Mouse (Mus musculus) kidney, adult 2 months (tissue): ENCODE measurements around the gene Stn1.

Experiments
- CTCF ChIP-seq: fragments of 200-500 bp; conservative IDR thresholded peaks from 2 replicates; pipeline ENCODE4 v1.5.1; 2011; ENCODE audit warnings: low read depth, mild to moderate bottlenecking, control low read depth, low read length, moderate library complexity, mixed read lengths; ENCODE audit not compliant: insufficient read depth, insufficient read length
- POLR2A ChIP-seq: fragments of 200-500 bp; IDR thresholded peaks from one replicate; pipeline ENCODE4 v1.6.1; 2011; ENCODE audit warnings: low read depth, low read length, control low read depth

- no peak for TF ChIP-seq CTCF
- TF ChIP-seq POLR2A = no peak
These were observed 78.7 kb downstream of the Stn1 start for GRCm38 (mm10) chr19:47458504-47459161.
